ENCODE assay signal across 16 mouse cellular contexts in genomic region chr19:7374491-7374890, GRCm38 (mm10).
"Had no signal": no experiment of that assay in that cellular context is flagged by ENCODE, and none has a peak within 500 bp of the region (broad histone marks: within the 10 kb centered on the region; RNA-seq: fewer than 3 reads in every experiment).

No protein-coding gene starts in this region.

- H3K4me1 ChIP-seq: limb, embryonic 13.5 days; lung, embryonic 15.5 days had no signal

- H3K9ac ChIP-seq: limb, embryonic 13.5 days; lung, embryonic 15.5 days; neural tube, embryonic 15.5 days had no signal

- H3K9me3 ChIP-seq: limb, embryonic 13.5 days; lung, embryonic 15.5 days; megakaryocyte, embryonic 14.5 days; neural tube, embryonic 15.5 days had no signal

- H3K4me2 ChIP-seq: limb, embryonic 13.5 days; liver, embryonic 11.5 days; lung, embryonic 15.5 days; midbrain, embryonic 11.5 days; neural tube, embryonic 15.5 days had no signal

- H3K4me3 ChIP-seq: layer of hippocampus, adult 2 months; limb, embryonic 13.5 days; lung, embryonic 15.5 days; megakaryocyte, embryonic 14.5 days; myocyte; neural tube, embryonic 15.5 days had no signal

- H3K27me3 ChIP-seq: limb, embryonic 13.5 days; lung, embryonic 15.5 days; megakaryocyte, embryonic 14.5 days; neural tube, embryonic 15.5 days had no signal

- DNase-seq: kidney, adult 9 months; kidney, postnatal 4 days; lung, postnatal 14 days; right cerebral cortex, adult 18-20 months; spleen, adult 18-20 months; thymus, adult 2 months; thymus, postnatal 25 days had no signal

- H3K27ac ChIP-seq: layer of hippocampus, adult 2 months; limb, embryonic 13.5 days; lung, embryonic 15.5 days; macrophage; neural tube, embryonic 15.5 days had no signal
